In the genomic region with DNA sequence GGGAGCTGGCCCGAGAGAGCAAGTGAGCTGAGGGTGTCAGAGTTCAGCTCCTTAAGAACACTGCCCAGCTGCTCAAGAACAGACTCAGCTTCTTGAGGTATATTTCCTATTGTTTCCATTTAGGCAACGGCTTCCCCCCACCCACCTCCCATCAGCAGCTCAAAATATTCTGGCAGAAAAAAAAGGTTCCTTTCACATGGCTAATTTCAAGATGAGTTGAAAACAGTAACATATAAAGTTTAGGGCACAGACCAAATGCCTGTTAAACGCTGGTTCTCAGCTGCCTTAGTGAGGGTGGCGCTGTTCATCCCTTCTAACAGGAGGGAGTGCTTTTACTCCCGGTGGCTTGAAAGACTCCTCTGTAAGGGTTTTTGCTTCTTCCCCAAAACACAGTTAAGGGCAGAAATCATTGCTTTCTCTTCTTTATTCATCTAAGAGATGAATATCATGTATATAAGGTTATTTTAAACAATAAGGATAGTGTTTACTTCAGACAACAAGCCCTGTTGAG, we compare ENCODE assay signal across 12 mouse cellular contexts. TPM values are rescaled to one million over a fixed set of nuclear protein-coding genes. Genes with fewer than 3 reads are reported as not detected.
DNase-seq lines count a peak whose midpoint lies in the region; ATAC-seq and TF ChIP-seq lines count a peak whose summit lies in the region.
"Had no signal": no experiment of that assay in that cellular context is flagged by ENCODE, and none has a peak within 500 bp of the region (broad histone marks: within the 10 kb centered on the region; RNA-seq: fewer than 3 reads in every experiment).

No protein-coding gene starts in this region.

- no peak for TF ChIP-seq RAD21 in MEL (IDR thresholded peaks at IDR 0.05; ENCODE audit: low read depth, low read length)

- H3K79me2 ChIP-seq in MEL (ENCODE audit: control insufficient read depth, insufficient read depth, low read length, poor library complexity), result peaks cover 1% of the 10 kb centered on the region; the same call in 1 of the 2 replicates

- TF ChIP-seq CTCF in layer of hippocampus, adult 2 months (conservative IDR thresholded peaks at IDR 0.05), result peak; percentile 61
- TF ChIP-seq CTCF in MEL (IDR thresholded peaks at IDR 0.05 in 2 of 3, conservative IDR thresholded peaks at IDR 0.05 in 1 of 3; ENCODE audit: control insufficient read depth in 1 of 3, insufficient read depth in 1 of 3, low read depth in 2 of 3, low read length in 3 of 3, poor library complexity in 1 of 3, severe bottlenecking in 1 of 3), result peak; percentile 9 to 29 (median 16); a peak in 3 of 6 replicates

- H3K9me3 ChIP-seq in MEL (replicated peaks; ENCODE audit: insufficient read depth, low read length), result no peaks in the 10 kb centered on the region
- no peaks in the 10 kb centered on the region for H3K9me3 ChIP-seq in liver, embryonic 16.5 days (replicated peaks; ENCODE audit: control insufficient read depth, low read length)
- H3K9me3 ChIP-seq: lung, embryonic 15.5 days had no signal

- no peak for ATAC-seq in liver, embryonic 16.5 days (ENCODE audit: low read depth)
- no peak for ATAC-seq in monocyte, adult 5-6 weeks (replicated peaks; ENCODE audit: insufficient number of reproducible peaks, low FRiP score, low TSS enrichment, poor library complexity, severe bottlenecking)

- H3K36me3 ChIP-seq in MEL (ENCODE audit: control insufficient read depth in 1 of 2, insufficient read depth in 2 of 2, low read length in 2 of 2), result peaks cover 0 to 35% of the 10 kb centered on the region in 2 experiments; a peak in 2 of 4 replicates
- no peaks in the 10 kb centered on the region for H3K36me3 ChIP-seq in liver, embryonic 16.5 days (ENCODE audit: control insufficient read depth, insufficient read depth)
- H3K36me3 ChIP-seq: lung, embryonic 15.5 days had no signal

- H3K27me3 ChIP-seq in MEL (ENCODE audit: control insufficient read depth in 1 of 2, insufficient read depth in 2 of 2, low read length in 2 of 2), result no peaks in the 10 kb centered on the region
- no peaks in the 10 kb centered on the region for H3K27me3 ChIP-seq in liver, embryonic 16.5 days (ENCODE audit: control insufficient read depth, insufficient read depth, low read depth, low read length)
- H3K27me3 ChIP-seq: lung, embryonic 15.5 days had no signal

- H3K4me3 ChIP-seq in layer of hippocampus, adult 2 months, result no peak overlapping the region
- H3K4me3 ChIP-seq in MEL (ENCODE audit: control insufficient read depth in 1 of 2, insufficient read depth in 1 of 2, low read depth in 2 of 2, low read length in 2 of 2), result peak overlapping the region in 1 of 2 experiments; percentile 47; a peak in 1 of 4 replicates
- H3K4me3 ChIP-seq in liver, embryonic 16.5 days (ENCODE audit: low read depth, low read length), result no peak overlapping the region
- H3K4me3 ChIP-seq: heart, adult 2 months; lung, embryonic 15.5 days; myocyte had no signal

- no peak for TF ChIP-seq POLR2A in MEL (IDR thresholded peaks at IDR 0.05; ENCODE audit: control insufficient read depth in 1 of 2, insufficient read depth in 1 of 2, low read depth in 1 of 2, low read length in 2 of 2, poor library complexity in 1 of 2)

- peaks cover 12 to 45% of the 10 kb centered on the region in 2 experiments for H3K4me1 ChIP-seq in MEL (ENCODE audit: control insufficient read depth in 1 of 2, insufficient read depth in 2 of 2, low read length in 2 of 2)
- no peaks in the 10 kb centered on the region; the same call in 1 of the 2 replicates for H3K4me1 ChIP-seq in liver, embryonic 16.5 days (ENCODE audit: control insufficient read depth, low read depth, low read length)

- no peak for TF ChIP-seq EP300 in MEL (IDR thresholded peaks at IDR 0.05; ENCODE audit: low read depth in 1 of 2, low read length in 2 of 2)

- H3K4me2 ChIP-seq in liver, embryonic 16.5 days (ENCODE audit: low read depth, low read length), result no peak overlapping the region
- H3K4me2 ChIP-seq: lung, embryonic 15.5 days had no signal

- H3K9ac ChIP-seq in MEL (ENCODE audit: control insufficient read depth, low read depth, low read length, poor library complexity, severe bottlenecking), result peak overlapping the region; percentile 45; the same call in 1 of the 2 replicates
- H3K9ac ChIP-seq in liver, embryonic 16.5 days (ENCODE audit: low read depth, low read length), result no peak overlapping the region
- H3K9ac ChIP-seq: lung, embryonic 15.5 days had no signal

- intact Hi-C loops in gastrocnemius, postnatal 14 days (cut with DNase I; ENCODE audit: low total_unique reads), result no loop called here

- H3K27ac ChIP-seq in layer of hippocampus, adult 2 months, result peak overlapping the region; percentile 46; the same call in 1 of the 2 replicates
- H3K27ac ChIP-seq in MEL (ENCODE audit: control insufficient read depth, low read depth, low read length), result no peak overlapping the region
- H3K27ac ChIP-seq in liver, embryonic 16.5 days (ENCODE audit: low read length), result peak overlapping the region; percentile 60; the same call in 1 of the 2 replicates
- H3K27ac ChIP-seq: heart, adult 2 months; lung, embryonic 15.5 days had no signal

- WGBS in liver, embryonic 16.5 days (ENCODE audit: insufficient replicate concordance), result 21% methylated on average over 5 of the region's 5 CpGs

- no peak for DNase-seq in layer of hippocampus, adult 2 months (ENCODE audit: low spot score in 2 of 2)
- no peak for DNase-seq in layer of hippocampus, postnatal 36 days
- peak; percentile 18 for DNase-seq in B cell, adult 2 months
- DNase-seq in MEL (ENCODE audit: low read depth, low spot score), result peak; percentile 34
- DNase-seq in gastrocnemius, postnatal 14 days, result no peak
- DNase-seq in urinary bladder, postnatal 14 days (ENCODE audit: low spot score), result no peak
- DNase-seq: kidney, postnatal 10 days had no signal

TF ChIP-seq in MEL, 35 proteins besides CTCF, POLR2A, EP300 and RAD21:
- no peak for TF ChIP-seq MXI1 (IDR thresholded peaks at IDR 0.05; ENCODE audit: low read depth, low read length)
- no peak for TF ChIP-seq MEF2A (IDR thresholded peaks at IDR 0.05; ENCODE audit: extremely low read depth, insufficient replicate concordance, low read depth, low read length, poor library complexity, severe bottlenecking)

RNA-seq across cellular contexts. Expression of a gene that starts 8.4 kb away (rescaled TPM):
- 100 to 1,000 TPM; 285 to 305 TPM for total RNA-seq in layer of hippocampus, adult 2 months (2021)
- total RNA-seq in layer of hippocampus, postnatal 36 days (2021), result 100 to 1,000 TPM; 284 to 297 TPM
- total RNA-seq in MEL (2012; rRNA removed), result 3.3 and 8.9 TPM in 2 replicates
- polyA plus RNA-seq in MEL (2012; ENCODE audit: insufficient read depth in 1 of 2, insufficient read length in 2 of 2, low read depth in 1 of 2, low replicate concordance in 2 of 2, missing spikeins in 1 of 2), result 10 to 100 TPM in 1 of 2 experiments, not detected in 1; 17.2 TPM
- 9.4 and 11.6 TPM in 2 replicates for polyA plus RNA-seq in liver, embryonic 16.5 days (2015; fragmentation: Nextera tagmentation; extraction: Ambion mirVana)
- 10 to 100 TPM in 1 of 2 experiments, 1 to 10 TPM in 1; 9.7 to 14.2 TPM for total RNA-seq in gastrocnemius, postnatal 14 days (2021)
- total RNA-seq in monocyte, adult 5-6 weeks (2017), result 22.2 to 39.8 TPM (median 35.7 TPM) in 3 replicates

Comparison
In these comparisons a context has a peak if more than half of its experiments do, and no peak if none do; other contexts are left out.
1. DNase-seq: peak in B cell, adult 2 months (2 of 2) and MEL (single experiment); none in layer of hippocampus, adult 2 months (0 of 2), layer of hippocampus, postnatal 36 days (0 of 2), gastrocnemius, postnatal 14 days (single experiment) and urinary bladder, postnatal 14 days (single experiment).